Mouse (Mus musculus) c-Kit-negative CD71-positive TER-119-positive erythroid progenitor cells, embryonic 14.5 days (primary cell): ENCODE data around the gene Tbl2.

Experiments used
- DNase-seq: peaks from one replicate; pipeline ENCODE4 v3.0.0-alpha.2; 2013; ENCODE audit warnings: low read depth, low spot score

Tbl2 gene

DNA sequence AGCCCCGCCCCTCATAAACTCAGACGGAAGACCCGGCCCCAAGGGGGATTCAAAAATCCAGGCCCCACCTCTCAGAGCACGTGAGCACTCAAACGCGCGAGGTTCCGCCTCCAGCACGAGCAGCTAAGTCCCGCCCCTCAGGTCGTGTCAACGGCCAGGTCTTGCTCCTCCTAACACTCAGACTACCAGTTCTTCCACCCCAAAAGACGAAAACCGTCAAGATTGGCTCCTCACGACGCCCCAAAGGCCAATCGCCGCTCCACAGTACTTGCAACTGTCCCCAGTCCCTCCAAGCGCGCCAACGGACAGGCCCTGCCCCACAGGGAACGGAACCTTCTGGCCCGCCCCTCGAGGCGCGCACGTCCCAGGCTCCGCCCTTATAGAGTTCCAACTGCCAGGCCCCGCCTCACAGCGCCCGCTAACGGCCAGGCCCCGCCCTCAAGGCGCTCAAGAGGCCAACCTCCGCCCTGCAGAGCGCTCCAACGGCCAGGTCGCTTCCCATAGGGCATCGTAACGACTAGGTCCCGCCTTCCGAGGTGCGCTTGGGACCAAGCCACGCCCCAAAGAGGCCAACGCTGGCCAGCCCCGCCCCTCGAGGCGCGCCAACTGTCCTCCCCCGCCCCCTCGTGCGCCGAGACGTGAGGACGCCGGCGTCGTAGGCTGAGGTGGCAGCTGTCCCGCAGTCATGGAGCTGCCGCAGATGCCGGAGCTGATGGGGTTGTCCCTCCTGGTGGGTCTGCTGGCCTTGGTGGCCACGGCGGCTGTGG lies at the start of gene Tbl2:
Gene Tbl2 (plus strand): TSS at position 605 of the 767 bp plus-strand sequence.
- DNase-seq = peak; percentile 98

DNA sequence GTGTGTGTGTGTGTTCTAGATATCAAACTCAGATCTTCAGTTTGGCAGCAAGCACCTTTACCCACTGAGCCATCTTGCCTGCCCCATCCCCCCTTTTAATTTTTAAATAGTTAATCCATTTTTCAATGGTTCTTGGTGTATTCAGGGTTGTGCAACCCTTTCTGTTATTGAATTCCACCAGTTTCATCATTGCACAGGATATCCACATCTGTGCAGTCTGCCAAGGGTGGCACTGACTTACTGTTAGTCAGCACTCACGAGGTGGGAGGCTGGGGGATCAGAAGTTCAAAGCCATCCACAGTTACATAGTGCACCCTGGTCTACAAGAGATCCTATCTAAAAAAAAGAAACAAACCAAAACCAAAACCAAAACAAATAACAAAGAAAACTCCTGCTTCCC lies 48.5 kb upstream of the Tbl2 start:
- no peak for DNase-seq

DNA sequence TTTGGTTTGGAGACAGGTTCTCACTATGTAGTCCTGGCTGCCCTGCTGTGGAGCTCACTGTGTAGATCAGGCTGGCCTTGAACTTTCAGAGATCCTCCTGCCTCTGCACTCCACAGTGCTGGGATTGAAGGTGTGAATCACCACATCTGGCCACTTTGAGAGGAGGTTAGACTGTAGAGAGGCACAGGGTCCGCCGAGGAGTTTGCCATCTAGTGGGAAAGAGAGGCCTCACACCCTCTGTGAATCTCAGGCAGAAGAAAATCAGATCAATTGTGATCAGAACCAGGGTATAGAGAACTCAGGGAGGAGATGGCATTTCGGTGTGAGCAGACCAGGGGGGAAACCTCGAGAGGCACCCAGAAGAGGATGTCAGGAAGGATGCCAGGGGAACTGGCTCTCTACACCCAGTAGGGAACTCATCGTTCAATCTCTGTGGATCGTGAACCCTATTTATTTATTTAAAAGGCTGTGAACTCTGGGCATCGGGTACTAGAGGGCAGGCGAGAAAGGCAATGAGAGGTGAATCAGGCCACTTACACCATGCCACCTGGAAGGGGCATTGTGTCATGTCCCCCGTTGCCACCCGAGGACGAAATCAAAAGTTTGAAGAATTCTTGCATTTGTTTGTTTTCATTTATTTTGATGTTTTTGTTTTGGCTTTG lies 45.3 kb upstream of the Tbl2 start:
- no peak for DNase-seq

DNA sequence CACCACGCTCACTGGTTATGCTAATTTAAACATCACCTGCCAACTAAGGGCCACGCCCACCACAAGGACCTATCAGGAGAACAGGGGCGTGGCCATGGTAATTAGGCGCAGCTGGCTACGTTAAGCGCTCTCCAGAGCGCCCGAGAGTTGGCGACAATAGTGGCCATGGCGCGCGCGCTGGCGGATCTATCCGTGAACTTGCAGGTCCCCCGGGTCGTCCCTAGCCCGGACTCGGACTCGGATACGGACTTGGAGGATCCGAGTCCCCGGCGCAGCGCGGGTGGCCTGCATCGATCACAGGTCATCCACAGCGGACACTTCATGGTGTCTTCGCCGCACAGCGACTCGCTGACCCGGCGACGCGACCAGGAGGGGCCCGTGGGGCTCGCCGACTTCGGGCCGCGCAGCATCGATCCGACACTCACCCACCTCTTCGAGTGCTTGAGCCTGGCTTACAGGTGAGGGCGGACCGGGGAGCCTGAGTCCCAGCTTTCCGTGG lies 42.6 kb upstream of the Tbl2 start:
- DNase-seq = peak; percentile 24

DNA sequence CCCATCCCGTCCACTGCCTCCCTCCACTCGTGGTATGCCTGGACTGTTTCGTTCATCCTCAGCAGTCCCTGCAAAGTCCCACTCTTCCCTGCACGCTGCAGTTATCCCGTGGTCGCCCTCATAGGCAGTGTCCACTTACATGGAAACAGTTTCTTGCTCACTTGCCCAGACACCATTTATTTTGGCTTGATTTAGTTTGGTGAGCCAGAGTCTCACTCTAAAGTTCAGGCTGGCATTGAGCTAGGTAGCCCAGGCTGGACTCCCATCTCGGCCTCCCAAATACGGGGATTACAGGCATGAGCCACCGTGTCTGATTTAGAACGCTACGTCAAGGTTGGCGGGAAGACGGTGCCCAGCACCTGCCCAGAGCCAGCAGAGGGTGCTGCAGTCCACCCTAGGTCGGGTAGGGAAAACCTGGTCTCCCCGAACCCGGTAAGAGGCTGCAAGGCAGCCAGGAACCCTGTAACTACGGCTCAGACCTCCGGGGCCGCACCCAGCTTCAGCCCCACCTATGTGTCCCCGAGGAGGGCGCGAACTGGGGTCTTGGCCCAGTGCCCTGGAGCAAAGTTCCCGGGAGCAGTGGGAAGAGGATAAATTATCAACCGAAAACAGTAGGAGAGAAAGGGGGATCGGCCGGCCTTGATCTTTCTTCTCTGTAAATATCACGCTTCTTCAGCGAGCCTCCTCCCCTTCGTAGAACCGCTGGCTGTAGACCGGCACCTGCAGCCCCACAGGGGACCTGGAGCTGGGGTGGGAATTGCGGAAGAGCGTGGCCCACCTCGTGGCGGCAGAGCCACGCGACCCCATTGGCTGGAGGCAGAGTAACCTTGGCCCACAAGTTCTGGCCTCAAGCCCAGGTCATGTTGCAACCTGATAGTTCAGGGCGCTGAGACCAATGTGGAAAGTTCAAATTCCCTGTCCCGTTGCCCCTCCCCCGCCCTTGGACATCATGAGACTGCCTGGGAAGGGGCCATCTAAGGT lies 41.6 kb upstream of the Tbl2 start:
- no peak for DNase-seq

DNA sequence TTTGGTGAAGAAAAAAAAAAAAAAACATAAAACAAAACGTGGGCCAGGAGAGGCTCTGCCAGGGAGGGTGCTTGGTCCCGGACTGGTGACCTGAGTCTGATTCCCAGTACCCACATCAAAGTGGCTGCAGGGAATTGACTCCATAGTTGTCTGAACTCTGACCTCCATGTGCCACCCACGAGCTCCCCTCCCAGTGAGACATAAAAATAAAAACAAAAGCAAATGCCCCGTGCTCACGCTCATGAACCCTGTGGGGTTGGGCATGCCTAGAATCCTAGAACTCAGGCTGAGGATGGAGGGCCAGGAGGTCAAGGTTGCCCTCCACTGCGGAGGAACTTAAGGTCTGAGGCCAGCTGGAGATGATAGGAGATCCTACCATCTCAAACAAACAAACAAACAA lies 40.4 kb upstream of the Tbl2 start:
- DNase-seq = no peak

DNA sequence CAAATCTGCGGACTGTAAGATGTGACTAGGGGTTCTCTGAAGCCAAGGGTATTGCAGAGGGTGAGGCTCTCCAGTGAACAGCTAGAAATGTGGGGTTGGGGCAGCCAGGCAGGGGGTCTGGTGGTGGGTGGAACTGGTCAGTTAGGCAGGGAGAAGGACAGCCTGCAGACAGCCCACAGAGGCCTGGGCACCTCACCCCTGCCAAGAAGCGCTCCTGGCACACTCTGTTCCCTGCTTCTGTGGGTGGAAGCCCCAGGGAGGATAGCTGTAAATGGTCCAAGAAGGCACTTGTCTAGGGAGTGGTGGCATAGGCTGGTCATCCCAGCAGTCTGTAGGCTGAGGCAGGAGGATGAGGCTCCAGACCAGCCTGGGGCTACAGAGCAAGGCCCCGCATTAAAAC lies 40.0 kb upstream of the Tbl2 start:
- no peak for DNase-seq

DNA sequence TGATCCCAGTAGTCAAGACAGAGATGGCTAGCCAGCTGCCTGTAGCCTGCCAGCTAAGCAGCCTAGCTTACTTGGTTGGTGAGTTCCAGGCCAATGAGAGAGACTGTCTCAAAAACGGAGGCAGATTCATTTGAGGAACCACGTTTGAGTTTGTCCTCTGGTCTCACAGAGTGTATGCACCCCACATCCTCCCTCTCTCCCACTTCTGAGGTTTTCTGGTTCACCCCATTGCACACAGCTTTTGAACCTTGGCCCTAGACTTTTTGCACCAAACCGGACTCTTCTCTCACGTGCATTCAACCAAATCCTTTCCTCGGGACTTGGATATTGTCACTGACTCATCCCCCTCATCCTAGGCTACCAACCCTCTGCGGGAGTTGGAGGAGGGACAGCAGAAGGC lies 39.5 kb upstream of the Tbl2 start:
- DNase-seq = no peak

DNA sequence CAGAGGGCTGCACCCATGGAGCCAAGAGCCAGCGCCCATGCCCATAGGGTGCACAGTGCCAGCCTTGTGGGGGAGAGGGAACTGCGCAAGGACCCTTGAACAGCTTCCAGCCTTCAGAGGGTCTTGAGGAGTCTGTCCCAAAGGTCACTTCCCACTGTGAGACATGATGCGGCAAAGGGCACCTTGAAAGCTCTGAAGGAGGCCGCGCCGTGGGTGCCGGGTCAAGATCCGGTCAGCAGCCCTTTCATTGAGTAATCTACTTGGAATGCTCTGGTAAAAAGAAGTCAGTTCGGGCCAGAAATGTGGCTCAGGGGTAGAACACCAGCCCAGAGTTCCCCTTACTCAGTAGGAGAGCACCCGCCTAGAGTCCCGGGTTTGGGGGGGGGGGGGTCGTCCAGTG lies 35.7 kb upstream of the Tbl2 start:
- DNase-seq = no peak

DNA sequence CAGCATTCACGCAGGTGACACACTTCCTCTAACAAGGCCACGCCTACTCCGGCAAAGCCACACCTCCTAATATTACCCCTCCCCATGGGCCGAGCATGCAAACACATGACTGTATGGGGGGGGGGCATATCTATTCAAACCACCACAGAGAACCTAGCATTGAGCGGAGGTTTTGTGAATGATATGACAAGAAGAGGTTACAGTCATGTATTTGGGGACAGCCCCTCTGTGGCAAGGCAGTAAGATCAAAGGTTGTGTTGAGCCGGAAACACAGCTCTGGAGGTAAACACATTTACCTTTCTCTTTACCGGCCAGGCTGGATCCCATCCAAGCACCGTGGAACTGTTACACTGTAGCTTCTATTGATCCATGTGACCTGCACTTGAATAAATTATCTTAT lies 34.2 kb upstream of the Tbl2 start:
- no peak for DNase-seq

DNA sequence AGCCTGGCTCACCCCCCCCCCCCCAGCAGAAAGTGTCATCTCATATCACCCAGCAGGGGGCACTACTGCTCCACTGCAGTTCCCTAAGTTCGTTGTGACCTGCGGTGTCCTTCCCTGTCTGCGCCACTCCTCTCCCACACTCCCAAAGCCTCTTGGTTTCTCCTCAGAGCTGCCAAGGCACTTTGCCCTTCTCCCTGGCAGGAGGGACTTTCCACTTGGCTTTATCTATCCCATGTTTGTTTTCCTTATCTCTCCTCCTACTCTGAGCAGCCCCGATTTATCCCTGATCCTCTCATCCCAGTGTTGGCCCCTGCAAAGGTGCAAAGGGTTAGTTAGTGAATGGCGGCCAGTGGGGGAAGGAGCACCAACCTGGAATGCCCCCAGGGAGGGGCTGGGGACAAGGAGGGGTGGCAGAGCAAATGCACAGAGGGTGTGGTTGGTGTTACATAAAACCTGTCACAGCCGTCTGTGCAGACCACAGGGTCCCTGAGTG lies 30.8 kb upstream of the Tbl2 start:
- DNase-seq = peak; percentile 26

DNA sequence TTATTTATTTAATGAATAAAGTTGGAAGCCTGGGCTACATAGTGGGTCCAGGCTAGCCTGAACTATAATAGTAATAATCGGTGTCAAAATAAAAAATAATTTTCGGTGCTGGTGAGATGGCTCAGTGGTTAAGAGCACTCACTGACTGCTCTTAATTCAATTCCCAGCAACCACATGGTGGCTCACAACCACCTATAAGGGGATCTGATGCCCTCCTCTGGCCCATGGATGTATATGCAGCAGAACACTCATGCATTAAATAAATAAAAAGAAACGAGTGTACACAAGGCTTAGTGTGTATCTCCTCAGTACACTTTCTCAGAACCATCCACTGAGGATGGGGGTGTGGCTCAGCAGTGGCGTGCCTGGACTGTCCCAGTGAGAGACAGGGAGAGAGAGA lies 28.7 kb upstream of the Tbl2 start:
- no peak for DNase-seq

DNA sequence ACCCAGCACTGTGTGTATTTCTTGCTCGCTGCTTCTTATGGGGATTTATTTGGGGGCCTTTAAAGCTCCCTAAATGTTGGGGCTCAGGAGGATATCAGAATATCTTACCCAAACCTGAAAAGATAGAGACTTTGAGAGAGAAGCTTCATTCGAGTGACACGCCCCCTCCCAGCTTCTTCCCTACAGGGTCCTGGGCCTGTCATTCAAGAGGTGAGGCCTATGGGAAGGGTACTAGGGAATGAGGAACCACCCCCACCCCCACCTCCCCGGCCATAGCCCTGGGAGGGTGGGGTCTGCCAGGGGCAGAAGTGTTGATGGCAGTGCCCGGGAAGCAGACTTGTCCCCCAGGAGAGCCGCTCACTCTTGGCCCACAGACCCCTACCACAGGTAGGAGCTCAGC lies 23.3 kb upstream of the Tbl2 start:
- DNase-seq = no peak

DNA sequence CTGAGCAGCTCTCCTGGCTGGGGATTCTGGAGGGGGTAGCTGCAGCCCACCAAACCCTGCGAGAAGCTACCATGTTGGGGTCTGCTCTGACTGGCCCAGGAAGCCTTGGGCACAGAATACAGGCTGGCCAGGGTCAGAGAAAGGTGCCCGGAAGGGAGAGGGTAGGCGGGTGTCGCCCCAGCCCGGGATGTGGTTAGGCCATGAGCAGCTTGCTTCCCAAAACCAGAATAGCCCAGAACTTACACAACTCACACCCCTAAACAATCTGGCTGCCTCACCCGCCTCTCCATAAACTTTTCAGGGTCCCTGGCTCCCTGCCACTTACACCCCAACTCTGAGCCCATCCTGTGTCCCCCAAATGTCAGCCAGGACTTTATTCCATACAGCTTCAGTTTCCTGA lies 21.8 kb upstream of the Tbl2 start:
- no peak for DNase-seq

DNA sequence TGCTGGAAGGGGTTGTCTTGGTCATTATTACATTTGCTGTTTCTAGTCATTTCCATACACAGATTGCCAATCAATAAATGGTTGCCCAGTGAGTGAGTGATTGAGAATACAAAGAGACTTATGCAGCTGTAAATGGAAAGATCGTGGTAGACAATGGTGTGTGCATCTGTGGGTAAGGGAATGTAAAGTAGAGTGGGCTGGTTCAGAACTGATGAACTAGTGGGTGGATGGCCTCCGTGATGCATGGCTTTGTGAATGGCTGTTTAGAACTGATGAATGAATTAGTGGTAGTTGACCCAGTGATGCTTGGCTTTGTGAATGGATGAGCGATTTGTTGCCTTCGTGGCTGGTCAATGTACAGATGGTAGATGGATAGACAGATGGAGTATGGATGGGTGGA lies 19.7 kb upstream of the Tbl2 start:
- DNase-seq = no peak

DNA sequence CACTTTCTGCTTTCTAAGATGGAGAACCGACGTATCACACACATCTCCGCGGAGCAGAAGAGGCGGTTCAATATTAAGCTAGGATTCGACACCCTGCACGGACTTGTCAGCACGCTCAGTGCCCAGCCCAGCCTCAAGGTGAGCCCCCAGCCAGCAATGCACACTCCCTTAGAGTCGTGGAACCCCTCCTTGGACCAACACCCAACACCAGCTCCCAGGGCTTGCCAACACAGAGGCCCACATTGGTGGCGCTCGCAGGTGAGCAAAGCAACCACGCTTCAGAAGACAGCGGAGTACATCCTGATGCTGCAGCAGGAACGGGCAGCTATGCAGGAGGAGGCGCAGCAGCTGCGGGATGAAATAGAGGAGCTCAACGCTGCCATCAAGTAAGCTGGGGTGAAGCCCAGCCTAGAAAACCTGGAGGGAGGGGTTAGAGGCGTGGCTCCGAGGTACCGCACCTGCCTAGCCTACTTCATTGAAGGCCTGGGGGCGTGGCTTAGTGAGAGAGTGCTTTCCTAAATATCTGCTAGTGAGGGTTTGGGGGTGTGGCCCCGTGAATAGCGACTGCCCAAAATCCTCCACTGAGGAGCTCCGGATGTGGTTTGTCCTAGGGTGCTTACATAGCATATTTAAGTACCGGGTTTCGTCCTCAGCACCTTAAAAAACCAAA lies 15.6 kb upstream of the Tbl2 start:
- DNase-seq = peak; percentile 35

DNA sequence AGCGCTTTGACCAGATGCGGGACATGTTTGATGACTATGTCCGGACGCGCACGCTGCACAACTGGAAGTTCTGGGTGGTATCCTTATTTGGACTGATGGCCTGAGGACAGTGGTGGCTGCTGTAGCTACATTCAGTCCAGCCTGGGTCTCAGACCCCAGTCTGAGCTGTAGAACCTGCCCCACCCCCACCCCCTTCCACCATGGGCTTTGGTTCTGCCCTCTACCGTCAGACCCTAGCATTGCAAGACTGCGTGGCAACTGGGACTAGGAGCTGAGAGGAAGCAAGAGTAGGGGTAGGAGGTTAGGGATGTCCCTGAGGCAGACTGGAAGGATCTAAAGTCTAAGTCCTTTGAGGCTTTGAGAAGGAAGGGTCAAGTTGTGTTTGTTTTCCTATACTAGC lies 14.9 kb upstream of the Tbl2 start:
- DNase-seq = no peak

DNA sequence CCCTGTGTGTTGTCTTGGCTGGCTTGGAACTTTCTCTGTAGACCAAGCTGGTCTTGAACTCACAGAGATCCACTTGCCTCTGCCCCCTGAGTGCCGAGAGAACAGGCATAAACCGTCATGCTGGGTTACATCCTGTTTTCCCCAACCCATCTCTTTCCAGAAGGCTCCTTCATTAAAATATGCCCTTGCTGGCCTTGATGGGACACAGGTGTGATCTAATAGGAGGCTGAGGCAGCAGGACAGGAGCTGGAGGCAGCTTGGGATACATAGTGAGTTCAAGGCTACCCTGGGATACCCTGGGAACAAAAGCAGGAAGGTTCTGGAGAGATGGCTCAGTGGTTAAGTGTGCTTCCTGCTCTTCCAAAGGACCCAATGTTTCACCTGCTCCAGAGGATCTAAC lies 9.6 kb upstream of the Tbl2 start:
- DNase-seq = no peak

DNA sequence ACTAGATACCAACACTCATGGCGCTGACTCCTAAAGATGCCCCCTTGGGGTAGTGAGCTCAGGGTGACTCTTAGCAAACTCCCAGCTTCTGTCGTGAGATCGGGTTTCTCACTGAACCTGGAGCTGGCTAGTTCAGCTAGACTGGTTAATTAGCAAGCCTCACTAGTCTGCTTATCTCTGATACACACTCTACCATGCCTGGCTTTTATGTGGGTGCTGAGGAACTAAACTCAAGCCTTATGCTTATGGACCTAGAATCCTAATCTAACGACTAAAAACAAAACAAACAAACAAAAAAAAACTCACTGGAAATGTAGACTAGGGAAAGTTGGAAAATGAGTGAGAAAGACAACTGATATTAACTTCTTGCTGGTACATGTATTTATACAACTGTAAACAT lies 5.0 kb upstream of the Tbl2 start:
- DNase-seq = no peak

DNA sequence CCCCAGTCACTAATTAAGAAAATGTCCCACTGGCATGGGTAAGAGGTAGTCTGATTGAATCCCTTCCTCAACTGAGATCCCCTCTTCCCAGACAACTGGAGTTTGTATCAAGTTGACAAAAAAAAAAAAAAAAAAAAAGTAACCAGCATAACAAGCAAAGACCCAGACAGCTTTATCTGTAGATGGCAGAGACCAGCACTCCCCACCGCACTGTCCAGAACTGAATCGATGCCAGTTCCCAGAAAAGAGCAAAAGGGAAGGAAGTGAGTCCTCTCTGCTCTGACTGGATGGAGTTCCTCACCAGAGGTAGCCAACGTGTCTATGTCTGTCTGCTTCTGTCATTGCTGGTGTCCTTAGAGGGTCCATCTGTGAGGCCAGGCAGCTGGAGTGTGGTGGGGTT lies 3.9 kb upstream of the Tbl2 start:
- no peak for DNase-seq

DNA sequence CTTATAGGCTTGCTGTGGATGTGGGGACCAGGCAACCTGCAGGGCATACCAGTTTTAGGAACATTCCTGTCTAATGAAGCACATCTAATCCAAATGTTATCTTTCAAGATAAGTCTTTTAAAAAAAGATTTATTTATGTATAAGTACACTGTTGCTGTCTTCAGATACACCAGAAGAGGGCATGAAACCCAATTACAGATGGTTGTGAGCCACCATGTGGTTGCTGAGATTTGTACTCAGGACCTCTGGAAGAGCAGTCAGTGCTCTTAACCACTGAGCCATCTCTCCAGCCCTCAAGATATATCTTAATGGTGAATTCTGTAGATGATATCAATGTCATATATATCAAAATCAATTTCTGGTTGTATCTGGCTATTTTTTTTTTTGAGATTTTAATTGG lies 3.5 kb upstream of the Tbl2 start:
- no peak for DNase-seq

DNA sequence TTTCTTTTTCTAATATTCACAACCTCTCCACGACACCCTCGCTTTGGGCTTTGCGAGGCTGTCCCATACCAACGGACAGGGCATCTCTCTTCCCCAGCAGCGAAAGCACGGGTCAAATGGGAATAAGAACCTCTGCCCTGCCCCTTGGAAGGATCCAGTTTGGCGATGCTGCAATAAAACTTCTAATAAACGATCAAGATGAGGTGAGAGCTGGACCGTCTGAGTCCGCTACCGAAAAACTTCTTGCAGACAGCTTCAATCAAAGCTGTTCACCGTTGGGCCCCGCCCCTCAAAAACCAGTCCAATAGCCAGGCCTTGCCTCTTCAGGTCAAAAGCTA lies 773 bp upstream of the Tbl2 start:
- DNase-seq = no peak
